Mouse (Mus musculus): ENCODE data around the gene Dusp12. TPM values are rescaled to one million over a fixed set of nuclear protein-coding genes. Genes with fewer than 3 reads are reported as not detected.

Dusp12 gene
- polyA plus RNA-seq (2012; rRNA removed) = 45.6 and 51.0 TPM in 2 replicates

GRCm38 (mm10) chr1:170884978-170885561 is at the start of gene Dusp12, which contains the start of gene Gm26620:
Gene Dusp12 (minus strand): TSS chr1:170885540.
Gene Gm26620 (plus strand): TSS chr1:170885065.

GRCm38 (mm10) chr1:170927378-170927777 is 42.0 kb upstream of the Dusp12 start, which contains the start of gene Fcrla:
Gene Fcrla (minus strand): TSS chr1:170927583.

GRCm38 (mm10) chr1:170912891-170913615 is 27.7 kb upstream of the Dusp12 start, which contains the start of gene Fcrlb:
Gene Fcrlb (minus strand): TSS chr1:170912941.

GRCm38 (mm10) chr1:170867691-170868105 is 17.6 kb downstream of the Dusp12 start, which contains the start of gene Atf6:
Gene Atf6 (minus strand): TSS chr1:170867771.

Other genes starting within 250 kb of the Dusp12 start
- 6.8 and 11.6 TPM in 2 replicates for gene Olfml2b, start 241.0 kb downstream of the Dusp12 start, polyA plus RNA-seq (2012; rRNA removed)
- 9.2 and 10.0 TPM in 2 replicates for gene Atf6, start 17.8 kb downstream of the Dusp12 start, polyA plus RNA-seq (2012; rRNA removed)
- 0.61 and 0.75 TPM in 2 replicates for gene Gm26620, start 475 bp downstream of the Dusp12 start, polyA plus RNA-seq (2012; rRNA removed)
- gene Fcrlb, start 27.4 kb upstream of the Dusp12 start, polyA plus RNA-seq (2012; rRNA removed) = 0.15 and 0.35 TPM in 2 replicates
- not detected in 2 replicates for gene Fcrla, start 42.0 kb upstream of the Dusp12 start, polyA plus RNA-seq (2012; rRNA removed)
- gene Fcgr2b, start 91.0 kb upstream of the Dusp12 start, polyA plus RNA-seq (2012; rRNA removed) = 1.4 and 1.8 TPM in 2 replicates
- 1.4 and 1.6 TPM in 2 replicates for gene Fcgr4, start 133.4 kb upstream of the Dusp12 start, polyA plus RNA-seq (2012; rRNA removed)
- gene Fcgr3, start 179.4 kb upstream of the Dusp12 start, polyA plus RNA-seq (2012; rRNA removed) = 8.3 and 8.7 TPM in 2 replicates
- gene Cfap126, start 228.4 kb upstream of the Dusp12 start, polyA plus RNA-seq (2012; rRNA removed) = 11.1 and 11.3 TPM in 2 replicates

All from central nervous system, embryonic 14 days (tissue).